Mouse (Mus musculus): ENCODE data around the gene Pzp. TPM values are rescaled to one million over a fixed set of nuclear protein-coding genes. Genes with fewer than 3 reads are reported as not detected.

Gene Pzp
- total RNA-seq, 1 experiment: 2.5 TPM

- Histone ChIP-seq H3K9ac (ENCODE audit: insufficient read depth, low read depth, low read length, poor library complexity, severe bottlenecking) (no peak overlapping the region), H3K36me3 (ENCODE audit: control insufficient read depth, insufficient read depth, low read length, poor library complexity, severe bottlenecking) (no peaks in the 10 kb centered on the region), H3K4me3 (ENCODE audit: insufficient read depth in 1 of 2, low read depth in 1 of 2, low read length in 2 of 2, poor library complexity in 1 of 2, severe bottlenecking in 1 of 2) (no peak overlapping the region), H3K9me3 (ENCODE audit: control insufficient read depth, insufficient read depth, low read depth, low read length) (no peaks in the 10 kb centered on the region), H3K27ac (ENCODE audit: insufficient read depth, low read depth, low read length, poor library complexity, severe bottlenecking) (no peak overlapping the region), H3K4me1 (ENCODE audit: control insufficient read depth in 2 of 2, insufficient read depth in 2 of 2, low read length in 2 of 2, poor library complexity in 1 of 2) (no peaks in the 10 kb centered on the region)
- no peak for TF ChIP-seq CHD2 (IDR thresholded peaks at IDR 0.05; ENCODE audit: low read depth, low read length)
- TF ChIP-seq MAFK (IDR thresholded peaks at IDR 0.05; ENCODE audit: insufficient read depth, low read depth, low read length): no peak
- TF ChIP-seq ZC3H11A (IDR thresholded peaks at IDR 0.05; ENCODE audit: borderline replicate concordance, low read depth, low read length): no peak
- TF ChIP-seq ZNF384 (IDR thresholded peaks at IDR 0.05; ENCODE audit: low read depth, low read length): no peak
- no peak for TF ChIP-seq HCFC1 (IDR thresholded peaks at IDR 0.05; ENCODE audit: borderline replicate concordance, insufficient read depth, low read length)
- no peak for DNase-seq (ENCODE audit: low read depth, low spot score)
- in situ Hi-C loops (cut with MboI; ENCODE audit: low sequenced_read_pairs in 2 of 2, unreplicated experiment in 2 of 2): no loop called here
Observed at GRCm38 (mm10) chr6:128519159-128519558, 7.4 kb downstream of the Pzp start.

- Histone ChIP-seq H3K4me3 (ENCODE audit: insufficient read depth in 1 of 2, low read depth in 1 of 2, low read length in 2 of 2, poor library complexity in 1 of 2, severe bottlenecking in 1 of 2) (no peak overlapping the region), H3K4me1 (ENCODE audit: control insufficient read depth in 2 of 2, insufficient read depth in 2 of 2, low read length in 2 of 2, poor library complexity in 1 of 2) (no peaks in the 10 kb centered on the region), H3K36me3 (ENCODE audit: control insufficient read depth, insufficient read depth, low read length, poor library complexity, severe bottlenecking) (no peaks in the 10 kb centered on the region), H3K9ac (ENCODE audit: insufficient read depth, low read depth, low read length, poor library complexity, severe bottlenecking) (no peak overlapping the region), H3K9me3 (ENCODE audit: control insufficient read depth, insufficient read depth, low read depth, low read length) (no peaks in the 10 kb centered on the region), H3K27ac (ENCODE audit: insufficient read depth, low read depth, low read length, poor library complexity, severe bottlenecking) (no peak overlapping the region)
- TF ChIP-seq MAFK (IDR thresholded peaks at IDR 0.05; ENCODE audit: insufficient read depth, low read depth, low read length): no peak
- TF ChIP-seq ZC3H11A (IDR thresholded peaks at IDR 0.05; ENCODE audit: borderline replicate concordance, low read depth, low read length): no peak
- no peak for TF ChIP-seq HCFC1 (IDR thresholded peaks at IDR 0.05; ENCODE audit: borderline replicate concordance, insufficient read depth, low read length)
- no peak for TF ChIP-seq CHD2 (IDR thresholded peaks at IDR 0.05; ENCODE audit: low read depth, low read length)
- TF ChIP-seq ZNF384 (IDR thresholded peaks at IDR 0.05; ENCODE audit: low read depth, low read length): no peak
- in situ Hi-C loops (cut with MboI; ENCODE audit: low sequenced_read_pairs in 2 of 2, unreplicated experiment in 2 of 2): no loop called here
- DNase-seq (ENCODE audit: low read depth, low spot score): no peak
Observed at GRCm38 (mm10) chr6:128505676-128506236, 20.8 kb downstream of the Pzp start.

DNA sequence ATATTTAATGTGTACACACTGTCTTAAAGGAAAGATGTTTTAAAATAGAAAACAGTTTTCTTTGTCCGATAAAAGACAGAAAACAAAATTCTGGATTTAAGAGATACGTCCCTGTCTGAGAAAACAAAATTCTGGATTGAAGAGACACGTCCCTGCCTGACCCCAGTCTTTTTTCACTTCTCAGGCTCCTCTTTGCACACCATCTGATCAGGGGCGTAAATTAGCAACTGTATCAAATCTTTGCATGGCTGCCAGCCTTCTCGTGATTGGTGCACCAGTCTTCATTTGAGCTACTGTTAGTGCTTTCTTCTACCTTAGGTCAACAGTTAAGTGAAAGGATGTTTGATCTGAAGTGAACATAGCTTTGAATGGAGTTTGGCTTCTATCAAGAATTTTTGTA is 21.8 kb downstream of the Pzp start:
- Histone ChIP-seq H3K9ac (ENCODE audit: insufficient read depth, low read depth, low read length, poor library complexity, severe bottlenecking) (no peak overlapping the region), H3K9me3 (ENCODE audit: control insufficient read depth, insufficient read depth, low read depth, low read length) (no peaks in the 10 kb centered on the region), H3K4me3 (ENCODE audit: insufficient read depth in 1 of 2, low read depth in 1 of 2, low read length in 2 of 2, poor library complexity in 1 of 2, severe bottlenecking in 1 of 2) (no peak overlapping the region), H3K4me1 (ENCODE audit: control insufficient read depth in 2 of 2, insufficient read depth in 2 of 2, low read length in 2 of 2, poor library complexity in 1 of 2) (no peaks in the 10 kb centered on the region), H3K27ac (ENCODE audit: insufficient read depth, low read depth, low read length, poor library complexity, severe bottlenecking) (no peak overlapping the region), H3K36me3 (ENCODE audit: control insufficient read depth, insufficient read depth, low read length, poor library complexity, severe bottlenecking) (no peaks in the 10 kb centered on the region)
- in situ Hi-C loops (cut with MboI; ENCODE audit: low sequenced_read_pairs in 2 of 2, unreplicated experiment in 2 of 2): no loop called here
- no peak for DNase-seq (ENCODE audit: low read depth, low spot score)
- TF ChIP-seq CHD2 (IDR thresholded peaks at IDR 0.05; ENCODE audit: low read depth, low read length): no peak
- TF ChIP-seq HCFC1 (IDR thresholded peaks at IDR 0.05; ENCODE audit: borderline replicate concordance, insufficient read depth, low read length): no peak
- TF ChIP-seq MAFK (IDR thresholded peaks at IDR 0.05; ENCODE audit: insufficient read depth, low read depth, low read length): no peak
- no peak for TF ChIP-seq ZC3H11A (IDR thresholded peaks at IDR 0.05; ENCODE audit: borderline replicate concordance, low read depth, low read length)
- no peak for TF ChIP-seq ZNF384 (IDR thresholded peaks at IDR 0.05; ENCODE audit: low read depth, low read length)

- TF ChIP-seq ZC3H11A (IDR thresholded peaks at IDR 0.05; ENCODE audit: borderline replicate concordance, low read depth, low read length) (no peak), HCFC1 (IDR thresholded peaks at IDR 0.05; ENCODE audit: borderline replicate concordance, insufficient read depth, low read length) (no peak), MAFK (IDR thresholded peaks at IDR 0.05; ENCODE audit: insufficient read depth, low read depth, low read length) (no peak), ZNF384 (IDR thresholded peaks at IDR 0.05; ENCODE audit: low read depth, low read length) (no peak), CHD2 (IDR thresholded peaks at IDR 0.05; ENCODE audit: low read depth, low read length) (no peak)
- in situ Hi-C loops (cut with MboI; ENCODE audit: low sequenced_read_pairs in 2 of 2, unreplicated experiment in 2 of 2): no loop called here
- Histone ChIP-seq H3K27ac (ENCODE audit: insufficient read depth, low read depth, low read length, poor library complexity, severe bottlenecking) (no peak overlapping the region), H3K9me3 (ENCODE audit: control insufficient read depth, insufficient read depth, low read depth, low read length) (no peaks in the 10 kb centered on the region), H3K9ac (ENCODE audit: insufficient read depth, low read depth, low read length, poor library complexity, severe bottlenecking) (no peak overlapping the region), H3K4me1 (ENCODE audit: control insufficient read depth in 2 of 2, insufficient read depth in 2 of 2, low read length in 2 of 2, poor library complexity in 1 of 2) (no peaks in the 10 kb centered on the region), H3K4me3 (ENCODE audit: insufficient read depth in 1 of 2, low read depth in 1 of 2, low read length in 2 of 2, poor library complexity in 1 of 2, severe bottlenecking in 1 of 2) (no peak overlapping the region), H3K36me3 (ENCODE audit: control insufficient read depth, insufficient read depth, low read length, poor library complexity, severe bottlenecking) (no peaks in the 10 kb centered on the region)
- DNase-seq (ENCODE audit: low read depth, low spot score): no peak
Observed at GRCm38 (mm10) chr6:128495346-128495745, 31.2 kb downstream of the Pzp start.

All from ES-E14 (cell line).